Mouse (Mus musculus) right cerebral cortex, postnatal 36 days (tissue): ENCODE results near the gene Actl6a.
"Not testable (repeated sequence)": the region's sequence is repeated elsewhere in the genome, so short reads cannot be mapped to it uniquely, and the experiment has no call there.

Source experiments
- DNase-seq, 2 experiments: peaks; one replicate each; pipeline ENCODE4 v3.0.0; 2022; ENCODE audit warnings: low spot score in 2 of 2, mixed read lengths in 1 of 2

Actl6a gene

GRCm38 (mm10) chr3:32694737-32695582, 11.1 kb upstream of the Actl6a start:
- no peak for DNase-seq

- no peak for DNase-seq
Measured at GRCm38 (mm10) chr3:32695583-32695980, 10.5 kb upstream of the Actl6a start.

- DNase-seq, result peak; percentile 91 to 95
Measured at GRCm38 (mm10) chr3:32698228-32698863, 7.8 kb upstream of the Actl6a start.

GRCm38 (mm10) chr3:32704021-32704420, 2.1 kb upstream of the Actl6a start:
- not testable (repeated sequence) for DNase-seq

- not testable (repeated sequence) for DNase-seq
Measured at GRCm38 (mm10) chr3:32704632-32705031, 1.5 kb upstream of the Actl6a start.

GRCm38 (mm10) chr3:32708052-32708367, 1.9 kb downstream of the Actl6a start:
- no peak for DNase-seq

GRCm38 (mm10) chr3:32708368-32709231, 2.5 kb downstream of the Actl6a start:
- DNase-seq, result peak; percentile 97 to 98

GRCm38 (mm10) chr3:32709388-32709787, 3.3 kb downstream of the Actl6a start:
- DNase-seq, result no peak

GRCm38 (mm10) chr3:32713711-32714110, 7.6 kb downstream of the Actl6a start:
- DNase-seq, result no peak

- not testable (repeated sequence) for DNase-seq
Measured at GRCm38 (mm10) chr3:32717403-32717802, 11.3 kb downstream of the Actl6a start.

- DNase-seq, result no peak
Measured at GRCm38 (mm10) chr3:32718271-32718670, 12.2 kb downstream of the Actl6a start.

- DNase-seq, result no peak
Measured at GRCm38 (mm10) chr3:32724191-32724590, 18.1 kb downstream of the Actl6a start.

GRCm38 (mm10) chr3:32725951-32726350, 19.9 kb downstream of the Actl6a start:
- DNase-seq, result no peak

- DNase-seq, result no peak
Measured at GRCm38 (mm10) chr3:32727861-32728260, 21.8 kb downstream of the Actl6a start.

- DNase-seq, result peak; percentile 99 to 100
Measured at GRCm38 (mm10) chr3:32736244-32737171, 30.4 kb downstream of the Actl6a start, which contains the start of gene Ndufb5. Gene Ndufb5 (plus strand): TSS chr3:32736990.

GRCm38 (mm10) chr3:32737172-32737655, 31.1 kb downstream of the Actl6a start, which contains the start of gene Mrpl47:
Gene Mrpl47 (minus strand): TSS chr3:32737605.
- DNase-seq, result no peak

- DNase-seq, result no peak
Measured at GRCm38 (mm10) chr3:32738549-32738948, 32.5 kb downstream of the Actl6a start.

GRCm38 (mm10) chr3:32742276-32742780, 36.2 kb downstream of the Actl6a start:
- no peak for DNase-seq

- DNase-seq, result no peak
Measured at GRCm38 (mm10) chr3:32745001-32745400, 38.9 kb downstream of the Actl6a start.

GRCm38 (mm10) chr3:32745426-32745825, 39.3 kb downstream of the Actl6a start:
- not testable (repeated sequence) for DNase-seq

GRCm38 (mm10) chr3:32748384-32748783, 42.3 kb downstream of the Actl6a start:
- no peak for DNase-seq
